Comparison of ENCODE assay signal across 12 mouse cellular contexts in genomic region chr9:56527951-56528350, GRCm38 (mm10).
"Had no signal": no experiment of that assay in that cellular context is flagged by ENCODE, and none has a peak within 500 bp of the region (broad histone marks: within the 10 kb centered on the region; RNA-seq: fewer than 3 reads in every experiment).

No protein-coding gene starts in this region.

- DNase-seq: liver, embryonic 13.5 days; liver, postnatal 0 days; lung, adult 2 months; lung, postnatal 14 days; lung, postnatal 36 days; right cerebral cortex, adult 18-20 months; right cerebral cortex, postnatal 25 days; right cerebral cortex, postnatal 4 days; spleen, adult 18-20 months; thymus, adult 18-20 months; thymus, postnatal 14 days; thymus, postnatal 36 days had no signal
